Mouse (Mus musculus) heart, postnatal 0 days (tissue): ENCODE data around the gene Rnf180. TPM values are rescaled to one million over a fixed set of nuclear protein-coding genes. Genes with fewer than 3 reads are reported as not detected.
A peak's percentile ranks its signal among the peaks of the same experiment; 100 is the strongest.

Experiments used
- ATAC-seq: fragments of 200-750 bp; cut with Nextera tagmentation; 2 replicates; pipeline ENCODE4 v1.8.0; 2017; ENCODE audit warnings: low read depth, moderate number of reproducible peaks, moderate library complexity; ENCODE audit not compliant: insufficient read depth
- DNase-seq: peaks from one replicate; pipeline ENCODE4 v3.0.0-alpha.2; 2016; ENCODE audit warnings: low spot score
- H3K27ac ChIP-seq: fragments of 300-500 bp; sonication (generic); 2 replicates; pipeline ENCODE4 v1.5.1; 2014; ENCODE audit warnings: low read depth, mild to moderate bottlenecking
- H3K27me3 ChIP-seq: fragments of 300-500 bp; sonication (generic); 2 replicates; pipeline ENCODE4 v1.6.1; 2014; ENCODE audit warnings: low read length, mixed read lengths; ENCODE audit not compliant: control insufficient read depth, insufficient read depth
- H3K36me3 ChIP-seq: fragments of 300-500 bp; sonication (generic); replicated peaks from 2 replicates; pipeline ENCODE4 v1.6.1; 2014; ENCODE audit warnings: low read length, mixed read lengths; ENCODE audit not compliant: control insufficient read depth, insufficient read depth
- H3K4me1 ChIP-seq: fragments of 300-500 bp; sonication (generic); 2 replicates; pipeline ENCODE4 v1.6.1; 2014; ENCODE audit warnings: antibody characterized with exemption; ENCODE audit not compliant: control insufficient read depth, insufficient read depth
- H3K4me2 ChIP-seq: fragments of 300-500 bp; sonication (generic); 2 replicates; pipeline ENCODE4 v1.6.1; 2014; ENCODE audit warnings: low read depth, mild to moderate bottlenecking, low read length, moderate library complexity
- H3K4me3 ChIP-seq: fragments of 300-500 bp; sonication (generic); 2 replicates; pipeline ENCODE4 v1.5.1; 2014; ENCODE audit warnings: low read depth, low read length
- H3K9ac ChIP-seq: fragments of 300-500 bp; sonication (generic); replicated peaks from 2 replicates; pipeline ENCODE4 v1.6.1; 2014; ENCODE audit warnings: low read depth, low read length, mixed read lengths
- H3K9me3 ChIP-seq: fragments of 300-500 bp; sonication (generic); replicated peaks from 2 replicates; pipeline ENCODE4 v1.6.1; 2016; ENCODE audit warnings: low read length; ENCODE audit not compliant: control insufficient read depth
- CTCF ChIP-seq: IDR thresholded peaks from 2 replicates; pipeline ENCODE4 v1.5.1; 2016; ENCODE audit warnings: antibody characterized with exemption, control low read depth, low read depth
- EP300 ChIP-seq: IDR thresholded peaks from 2 replicates; pipeline ENCODE4 v1.6.1; 2016; ENCODE audit warnings: antibody characterized with exemption, low read depth
- WGBS: fragments of 180-500 bp; shearing (Covaris S2); extraction: QIAGEN DNeasy Blood & Tissue Kit; methylation state at CpG from one replicate; pipeline ENCODE4 v1.1.7; 2014; 5-methylcytosine and 5-hydroxymethylcytosine counted together
- polyA plus RNA-seq: library from polyadenylated mRNA; unstranded; fragments of >200 nt; fragmentation: Nextera tagmentation; extraction: Ambion mirVana; gene quantifications from 2 replicates; pipeline ENCODE4 v1.2.1, GENCODE M21; 2015
- total RNA-seq: library from RNA; depleted of rRNA; stranded (reverse); fragments of >200 nt; gene quantifications from 2 replicates; pipeline ENCODE4 v1.2.3, GENCODE M21; 2014; ENCODE audit warnings: low replicate concordance

Gene Rnf180
- total and polyA plus RNA-seq, 2 experiments from 2014 or later, result 0.31 to 1.2 TPM

GRCm38 (mm10) chr13:105250264-105250663, 44.4 kb downstream of the Rnf180 start:
- ATAC-seq (no peak), DNase-seq (no peak)
- H3K4me3 ChIP-seq, result no peak overlapping the region
- no peaks in the 10 kb centered on the region for H3K4me1 ChIP-seq
- no peak overlapping the region for H3K27ac ChIP-seq
- no peaks in the 10 kb centered on the region for H3K9me3 ChIP-seq
- no peaks in the 10 kb centered on the region for H3K36me3 ChIP-seq
- no peak overlapping the region for H3K9ac ChIP-seq
- no peaks in the 10 kb centered on the region for H3K27me3 ChIP-seq
- peak overlapping the region; percentile 27 for H3K4me2 ChIP-seq
- TF ChIP-seq EP300 (no peak), CTCF (no peak)
- WGBS, result 18% methylated on average over 9 of the region's 9 CpGs

GRCm38 (mm10) chr13:105249599-105249998, 45.0 kb downstream of the Rnf180 start:
- ATAC-seq (no peak), DNase-seq (no peak)
- WGBS, result 82% methylated on average over 14 of the region's 14 CpGs
- no peaks in the 10 kb centered on the region for H3K27me3 ChIP-seq
- H3K9ac ChIP-seq, result no peak overlapping the region
- H3K4me2 ChIP-seq, result no peak overlapping the region
- no peak overlapping the region for H3K4me3 ChIP-seq
- TF ChIP-seq EP300 (no peak), CTCF (no peak)
- no peak overlapping the region for H3K27ac ChIP-seq
- no peaks in the 10 kb centered on the region for H3K36me3 ChIP-seq
- no peaks in the 10 kb centered on the region for H3K9me3 ChIP-seq
- no peaks in the 10 kb centered on the region for H3K4me1 ChIP-seq

- H3K27ac ChIP-seq, result no peak overlapping the region
- WGBS, result 87% methylated on average over 6 of the region's 6 CpGs
- no peaks in the 10 kb centered on the region for H3K4me1 ChIP-seq
- H3K4me2 ChIP-seq, result no peak overlapping the region
- ATAC-seq (no peak), DNase-seq (no peak)
- no peak overlapping the region for H3K9ac ChIP-seq
- H3K27me3 ChIP-seq, result no peaks in the 10 kb centered on the region
- no peak overlapping the region for H3K4me3 ChIP-seq
- H3K36me3 ChIP-seq, result no peaks in the 10 kb centered on the region
- TF ChIP-seq CTCF, result no peak
- TF ChIP-seq EP300, result no peak
- H3K9me3 ChIP-seq, result no peaks in the 10 kb centered on the region
These were observed 46.9 kb downstream of the Rnf180 start for GRCm38 (mm10) chr13:105247691-105248090.

GRCm38 (mm10) chr13:105240810-105241209, 53.8 kb downstream of the Rnf180 start:
- H3K4me1 ChIP-seq, result no peaks in the 10 kb centered on the region

GRCm38 (mm10) chr13:105227126-105227525, 67.5 kb downstream of the Rnf180 start:
- Histone ChIP-seq H3K4me1 (no peaks in the 10 kb centered on the region), H3K27ac (no peak overlapping the region), H3K36me3 (no peaks in the 10 kb centered on the region), H3K9me3 (no peaks in the 10 kb centered on the region), H3K4me3 (no peak overlapping the region), H3K9ac (no peak overlapping the region), H3K27me3 (no peaks in the 10 kb centered on the region), H3K4me2 (no peak overlapping the region)
- ATAC-seq (no peak), DNase-seq (no peak)
- TF ChIP-seq EP300 (no peak), CTCF (no peak)
- 61% methylated on average over 4 of the region's 4 CpGs for WGBS

More at GRCm38 (mm10) chr13:105240810-105241209, 53.8 kb downstream of the Rnf180 start:
- Histone ChIP-seq H3K4me2 (no peak overlapping the region), H3K9ac (no peak overlapping the region), H3K27me3 (no peaks in the 10 kb centered on the region), H3K9me3 (no peaks in the 10 kb centered on the region), H3K4me3 (no peak overlapping the region), H3K36me3 (no peaks in the 10 kb centered on the region), H3K27ac (no peak overlapping the region)
- ATAC-seq (no peak), DNase-seq (no peak)
- peak; percentile 40; the same call in 1 of the 2 replicates for TF ChIP-seq CTCF
- TF ChIP-seq EP300, result no peak
- WGBS, result 61% methylated on average over 2 of the region's 2 CpGs

- DNase-seq (no peak), ATAC-seq (no peak)
- Histone ChIP-seq H3K9me3 (no peaks in the 10 kb centered on the region), H3K4me3 (no peak overlapping the region), H3K27me3 (no peaks in the 10 kb centered on the region), H3K4me1 (no peaks in the 10 kb centered on the region), H3K27ac (no peak overlapping the region), H3K9ac (no peak overlapping the region), H3K4me2 (no peak overlapping the region), H3K36me3 (no peaks in the 10 kb centered on the region)
- 32% methylated on average over 10 of the region's 10 CpGs for WGBS
- no peak for TF ChIP-seq CTCF
- no peak for TF ChIP-seq EP300
These were observed 70.6 kb downstream of the Rnf180 start for GRCm38 (mm10) chr13:105224048-105224447.
